Mouse (Mus musculus): ENCODE data around the gene Atg4b. TPM values are rescaled to one million over a fixed set of nuclear protein-coding genes. Genes with fewer than 3 reads are reported as not detected.
"Not testable (repeated sequence)": the region's sequence is repeated elsewhere in the genome, so short reads cannot be mapped to it uniquely, and the experiment has no call there.

The Atg4b gene
- polyA plus RNA-seq, 1 experiment from 2014 or later = 70.9 TPM

DNA sequence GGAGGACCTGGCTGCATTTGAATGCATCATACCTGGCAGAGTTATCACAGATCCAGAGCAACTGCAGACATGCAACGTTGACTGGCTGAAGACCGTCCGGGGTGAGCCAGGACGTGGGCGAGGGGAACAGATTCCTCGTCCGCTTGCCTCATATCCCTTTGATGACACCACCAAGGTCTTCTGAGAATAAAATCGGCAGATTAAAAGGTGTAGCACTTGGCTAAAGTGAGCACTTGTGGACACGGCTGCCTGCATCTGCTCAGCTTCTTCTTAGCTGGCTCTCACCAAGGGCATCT is 75.2 kb downstream of the Atg4b start:
- Histone ChIP-seq H3K9ac (ENCODE audit: low read depth, low read length) (no peak overlapping the region; the same call in 1 of the 2 replicates), H3K27ac (ENCODE audit: low read depth, low read length) (no peak overlapping the region), H3K4me3 (ENCODE audit: low read depth, low read length) (no peak overlapping the region), H3K4me1 (ENCODE audit: control insufficient read depth, insufficient read depth, low read length) (peaks cover 7% of the 10 kb centered on the region), H3K9me3 (replicated peaks; ENCODE audit: control insufficient read depth, low read length) (no peaks in the 10 kb centered on the region), H3K4me2 (peak overlapping the region; percentile 89), H3K27me3 (ENCODE audit: control insufficient read depth, insufficient read depth, low read length) (no peaks in the 10 kb centered on the region), H3K36me3 (ENCODE audit: control insufficient read depth, insufficient read depth, low read length) (peaks cover 1% of the 10 kb centered on the region; the same call in 1 of the 2 replicates)
- no peak for ATAC-seq (replicated peaks; ENCODE audit: insufficient number of reproducible peaks, low FRiP score, low TSS enrichment)
- 91% methylated on average over 9 of the region's 9 CpGs for WGBS (ENCODE audit: insufficient replicate concordance)

DNA sequence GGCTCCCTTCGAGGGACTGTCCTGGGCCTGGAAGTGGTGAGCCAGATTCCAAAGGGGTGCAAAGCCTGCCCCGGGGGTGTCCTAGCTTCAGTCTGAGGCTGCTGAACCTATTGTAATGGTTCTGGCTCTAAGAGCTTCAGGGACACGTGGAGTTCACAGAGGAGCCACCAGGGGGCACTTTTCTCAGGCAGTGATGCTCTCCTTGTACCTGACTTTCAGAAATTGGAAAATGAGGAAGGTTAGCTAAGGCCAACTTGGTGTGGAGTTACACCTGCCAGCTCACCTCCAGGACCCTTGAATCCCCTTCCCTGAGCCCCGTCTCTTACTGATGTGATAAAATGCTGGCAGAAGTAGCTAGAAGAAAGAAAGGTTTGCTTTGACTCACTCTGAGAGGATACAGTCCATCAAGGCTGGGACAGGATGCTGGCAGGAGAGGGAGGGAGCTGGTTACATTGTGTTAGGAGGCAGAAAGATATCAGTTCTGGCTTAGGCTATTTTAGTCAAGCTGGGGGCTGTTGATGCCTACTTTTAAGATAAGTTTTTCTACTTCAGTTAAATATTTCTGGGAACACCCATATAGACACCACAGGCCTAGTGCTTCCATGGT is 81.6 kb downstream of the Atg4b start:
- not testable (repeated sequence) for H3K36me3 ChIP-seq (ENCODE audit: control insufficient read depth, insufficient read depth, low read length); ATAC-seq (replicated peaks; ENCODE audit: insufficient number of reproducible peaks, low FRiP score, low TSS enrichment); H3K9ac ChIP-seq (ENCODE audit: low read depth, low read length); H3K27me3 ChIP-seq (ENCODE audit: control insufficient read depth, insufficient read depth, low read length); H3K27ac ChIP-seq (ENCODE audit: low read depth, low read length); H3K4me3 ChIP-seq (ENCODE audit: low read depth, low read length); H3K9me3 ChIP-seq (replicated peaks; ENCODE audit: control insufficient read depth, low read length); H3K4me2 ChIP-seq; H3K4me1 ChIP-seq (ENCODE audit: control insufficient read depth, insufficient read depth, low read length)
- WGBS (ENCODE audit: insufficient replicate concordance) = 52% methylated on average over 1 of the region's 4 CpGs

DNA sequence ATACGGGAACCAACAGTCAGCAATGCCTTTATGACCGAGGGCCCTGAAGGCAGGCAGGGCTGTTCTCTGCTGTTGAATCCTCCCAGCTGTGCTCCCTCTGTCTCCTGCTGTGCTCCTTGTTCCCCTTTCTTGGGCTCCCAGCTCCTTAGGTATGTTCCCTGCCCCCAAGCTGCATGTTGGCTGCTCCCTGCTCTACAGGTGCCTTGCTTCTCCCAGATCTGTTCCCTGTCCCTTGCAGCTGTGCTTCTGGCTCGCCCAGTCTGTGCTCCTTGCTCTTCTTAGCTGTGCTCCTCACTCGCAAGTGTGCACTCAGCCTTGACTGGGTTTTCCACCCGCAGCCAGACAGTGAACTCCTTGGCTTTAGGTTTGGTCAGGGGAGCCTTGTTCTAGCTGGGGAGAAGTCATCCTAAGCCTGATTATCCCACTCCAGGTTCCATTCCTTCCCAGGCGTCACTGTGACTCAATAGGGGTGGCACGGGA is 83.4 kb downstream of the Atg4b start:
- Histone ChIP-seq H3K27me3 (ENCODE audit: control insufficient read depth, insufficient read depth, low read length) (no peaks in the 10 kb centered on the region), H3K9me3 (replicated peaks; ENCODE audit: control insufficient read depth, low read length) (no peaks in the 10 kb centered on the region), H3K9ac (ENCODE audit: low read depth, low read length) (no peak overlapping the region), H3K36me3 (ENCODE audit: control insufficient read depth, insufficient read depth, low read length) (no peaks in the 10 kb centered on the region), H3K27ac (ENCODE audit: low read depth, low read length) (no peak overlapping the region), H3K4me1 (ENCODE audit: control insufficient read depth, insufficient read depth, low read length) (no peaks in the 10 kb centered on the region), H3K4me2 (no peak overlapping the region), H3K4me3 (ENCODE audit: low read depth, low read length) (no peak overlapping the region)
- no peak for ATAC-seq (replicated peaks; ENCODE audit: insufficient number of reproducible peaks, low FRiP score, low TSS enrichment)
- 88% methylated on average over 7 of the region's 7 CpGs for WGBS (ENCODE audit: insufficient replicate concordance)

DNA sequence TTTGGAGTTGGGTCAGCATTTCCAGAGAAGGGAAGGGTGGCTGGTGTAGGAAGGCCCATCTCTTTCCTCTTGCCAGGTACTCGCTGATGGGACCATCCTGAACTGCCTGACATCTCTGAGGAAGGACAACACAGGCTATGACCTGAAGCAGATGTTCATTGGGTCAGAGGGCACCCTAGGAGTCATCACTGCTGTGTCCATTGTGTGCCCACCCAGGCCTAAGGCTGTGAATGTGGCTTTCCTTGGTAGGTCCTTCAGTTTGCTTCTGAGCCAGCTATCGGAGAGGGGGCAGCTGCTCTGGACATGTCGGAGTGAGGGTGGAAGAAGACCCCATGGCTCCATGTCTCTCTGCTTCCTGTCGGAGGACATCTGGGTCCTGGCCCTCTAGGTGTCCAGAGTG is 83.9 kb downstream of the Atg4b start:
- Histone ChIP-seq H3K36me3 (ENCODE audit: control insufficient read depth, insufficient read depth, low read length) (no peaks in the 10 kb centered on the region), H3K4me3 (ENCODE audit: low read depth, low read length) (no peak overlapping the region), H3K4me2 (no peak overlapping the region), H3K9me3 (replicated peaks; ENCODE audit: control insufficient read depth, low read length) (no peaks in the 10 kb centered on the region), H3K27me3 (ENCODE audit: control insufficient read depth, insufficient read depth, low read length) (no peaks in the 10 kb centered on the region), H3K9ac (ENCODE audit: low read depth, low read length) (no peak overlapping the region), H3K4me1 (ENCODE audit: control insufficient read depth, insufficient read depth, low read length) (no peaks in the 10 kb centered on the region), H3K27ac (ENCODE audit: low read depth, low read length) (no peak overlapping the region)
- WGBS (ENCODE audit: insufficient replicate concordance) = 87% methylated on average over 4 of the region's 4 CpGs
- no peak for ATAC-seq (replicated peaks; ENCODE audit: insufficient number of reproducible peaks, low FRiP score, low TSS enrichment)

DNA sequence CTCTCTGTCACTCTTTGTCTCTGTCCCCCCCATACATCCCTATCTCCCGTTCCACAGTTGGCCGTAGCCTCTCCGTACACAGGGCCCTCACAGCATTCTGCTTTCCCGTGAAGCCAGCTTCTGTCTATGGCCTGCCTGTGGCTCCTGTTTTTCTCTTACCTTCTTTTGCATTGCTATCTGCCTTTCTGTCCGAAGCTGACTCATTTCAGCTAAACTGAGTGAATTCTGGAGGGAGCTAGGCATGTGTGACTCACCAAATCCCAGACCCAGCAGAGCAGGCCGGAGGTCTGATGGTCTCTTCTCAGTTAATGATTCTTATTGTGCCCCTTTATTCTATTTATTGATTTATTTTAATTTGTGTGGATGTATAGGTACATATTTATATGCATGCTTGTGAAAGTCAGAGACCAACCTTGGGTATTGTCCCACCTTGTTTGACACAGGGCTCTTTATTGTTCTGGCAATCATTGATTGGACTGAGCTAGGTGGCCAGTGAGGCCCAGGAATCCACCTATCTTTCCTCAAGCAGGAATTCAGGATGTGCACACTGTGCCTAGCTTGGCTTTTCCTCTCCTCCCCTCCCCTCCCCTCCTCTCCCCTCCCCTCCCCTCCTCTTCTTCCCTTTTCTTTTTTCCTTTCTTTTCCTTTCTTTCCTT is 84.7 kb downstream of the Atg4b start:
- H3K27ac ChIP-seq (ENCODE audit: low read depth, low read length) = no peak overlapping the region
- H3K36me3 ChIP-seq (ENCODE audit: control insufficient read depth, insufficient read depth, low read length) = no peaks in the 10 kb centered on the region
- H3K27me3 ChIP-seq (ENCODE audit: control insufficient read depth, insufficient read depth, low read length) = no peaks in the 10 kb centered on the region
- H3K4me1 ChIP-seq (ENCODE audit: control insufficient read depth, insufficient read depth, low read length) = no peaks in the 10 kb centered on the region
- no peak for ATAC-seq (replicated peaks; ENCODE audit: insufficient number of reproducible peaks, low FRiP score, low TSS enrichment)
- H3K4me3 ChIP-seq (ENCODE audit: low read depth, low read length) = no peak overlapping the region
- no peaks in the 10 kb centered on the region for H3K9me3 ChIP-seq (replicated peaks; ENCODE audit: control insufficient read depth, low read length)
- 72% methylated on average over 6 of the region's 6 CpGs for WGBS (ENCODE audit: insufficient replicate concordance)
- H3K9ac ChIP-seq (ENCODE audit: low read depth, low read length) = no peak overlapping the region
- no peak overlapping the region for H3K4me2 ChIP-seq

DNA sequence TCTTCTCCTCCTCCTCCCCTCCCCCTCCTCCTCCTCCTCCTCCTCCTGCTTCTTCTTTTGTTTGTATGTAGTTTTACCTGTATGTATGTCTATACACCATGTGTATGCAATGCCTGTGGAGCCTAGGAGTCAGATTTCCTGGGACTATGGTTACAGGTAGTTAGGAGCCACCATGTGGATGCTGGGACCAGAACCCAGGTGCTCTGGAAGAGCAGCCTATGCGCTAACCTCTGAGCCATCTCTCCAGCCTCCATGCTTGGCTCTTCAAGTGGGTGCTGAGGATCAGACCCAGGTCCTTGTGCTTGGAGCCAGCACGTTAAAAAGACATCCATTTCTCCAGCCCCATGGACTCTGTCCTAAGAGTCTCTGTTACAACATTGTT is 85.2 kb downstream of the Atg4b start:
- Histone ChIP-seq H3K36me3 (ENCODE audit: control insufficient read depth, insufficient read depth, low read length) (no peaks in the 10 kb centered on the region), H3K9me3 (replicated peaks; ENCODE audit: control insufficient read depth, low read length) (no peaks in the 10 kb centered on the region), H3K4me1 (ENCODE audit: control insufficient read depth, insufficient read depth, low read length) (no peaks in the 10 kb centered on the region), H3K4me3 (ENCODE audit: low read depth, low read length) (no peak overlapping the region), H3K27ac (ENCODE audit: low read depth, low read length) (no peak overlapping the region), H3K27me3 (ENCODE audit: control insufficient read depth, insufficient read depth, low read length) (no peaks in the 10 kb centered on the region), H3K4me2 (no peak overlapping the region), H3K9ac (ENCODE audit: low read depth, low read length) (no peak overlapping the region)
- 86% methylated on average over 2 of the region's 2 CpGs for WGBS (ENCODE audit: insufficient replicate concordance)
- ATAC-seq (replicated peaks; ENCODE audit: insufficient number of reproducible peaks, low FRiP score, low TSS enrichment) = no peak

DNA sequence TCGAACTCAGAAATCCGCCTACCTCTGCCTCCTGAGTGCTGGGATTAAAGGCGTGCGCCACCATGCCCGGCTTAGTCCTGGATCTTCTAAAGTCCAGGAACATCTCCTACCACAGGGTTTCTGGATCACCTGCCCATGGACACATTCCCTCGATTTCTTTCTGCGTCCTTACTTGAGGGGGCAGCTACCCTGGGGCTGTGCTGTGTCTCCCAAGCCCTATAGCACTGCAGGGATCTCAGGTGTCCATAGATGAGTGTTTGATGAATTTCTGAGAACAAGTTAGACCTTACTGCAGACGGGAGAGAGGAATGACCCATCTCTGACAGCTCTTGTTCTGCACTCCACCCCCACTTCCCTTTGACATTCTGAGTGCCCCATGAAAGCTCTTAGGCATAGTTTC is 86.0 kb downstream of the Atg4b start:
- H3K27me3 ChIP-seq (ENCODE audit: control insufficient read depth, insufficient read depth, low read length) = no peaks in the 10 kb centered on the region
- ATAC-seq (replicated peaks; ENCODE audit: insufficient number of reproducible peaks, low FRiP score, low TSS enrichment) = no peak
- no peaks in the 10 kb centered on the region for H3K4me1 ChIP-seq (ENCODE audit: control insufficient read depth, insufficient read depth, low read length)
- H3K9ac ChIP-seq (ENCODE audit: low read depth, low read length) = no peak overlapping the region
- no peaks in the 10 kb centered on the region for H3K36me3 ChIP-seq (ENCODE audit: control insufficient read depth, insufficient read depth, low read length)
- H3K9me3 ChIP-seq (replicated peaks; ENCODE audit: control insufficient read depth, low read length) = no peaks in the 10 kb centered on the region
- H3K4me2 ChIP-seq = no peak overlapping the region
- H3K4me3 ChIP-seq (ENCODE audit: low read depth, low read length) = no peak overlapping the region
- no peak overlapping the region for H3K27ac ChIP-seq (ENCODE audit: low read depth, low read length)
- WGBS (ENCODE audit: insufficient replicate concordance) = 85% methylated on average over 8 of the region's 8 CpGs

DNA sequence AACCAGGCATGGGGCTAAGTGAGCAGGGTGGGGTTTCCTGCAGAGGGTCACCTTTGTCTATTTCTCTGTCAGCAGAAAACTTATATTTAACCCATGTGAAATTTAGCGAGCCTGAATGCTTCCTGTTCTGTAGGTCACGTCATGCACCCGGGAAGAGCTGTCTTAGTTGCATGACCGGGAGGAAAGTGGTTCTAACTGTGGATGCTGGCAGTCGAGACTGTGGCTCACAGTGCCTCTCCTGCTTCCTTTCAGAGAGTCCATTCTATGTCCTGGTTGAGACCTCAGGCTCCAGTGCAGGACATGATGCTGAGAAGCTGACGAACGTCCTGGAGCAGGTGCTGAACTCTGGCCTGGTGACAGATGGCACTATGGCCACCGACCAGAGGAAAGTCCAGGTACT is 87.3 kb downstream of the Atg4b start:
- not testable (repeated sequence) for H3K4me3 ChIP-seq (ENCODE audit: low read depth, low read length); H3K4me2 ChIP-seq; H3K9me3 ChIP-seq (replicated peaks; ENCODE audit: control insufficient read depth, low read length); ATAC-seq (replicated peaks; ENCODE audit: insufficient number of reproducible peaks, low FRiP score, low TSS enrichment); H3K36me3 ChIP-seq (ENCODE audit: control insufficient read depth, insufficient read depth, low read length); H3K27me3 ChIP-seq (ENCODE audit: control insufficient read depth, insufficient read depth, low read length); H3K27ac ChIP-seq (ENCODE audit: low read depth, low read length); H3K4me1 ChIP-seq (ENCODE audit: control insufficient read depth, insufficient read depth, low read length); H3K9ac ChIP-seq (ENCODE audit: low read depth, low read length)
- 82% methylated on average over 7 of the region's 8 CpGs for WGBS (ENCODE audit: insufficient replicate concordance)
